Mouse (Mus musculus) liver, adult 2 months (tissue): ENCODE results near the gene Rasgrp2. TPM values are rescaled to one million over a fixed set of nuclear protein-coding genes. Genes with fewer than 3 reads are reported as not detected.

ENCODE experiments used
- DNase-seq: peaks from one replicate; pipeline ENCODE4 v3.0.0-alpha.2; 2011; ENCODE audit warnings: low read depth, low spot score; ENCODE audit errors: extremely low read depth
- H3K27ac ChIP-seq: fragments of 200-500 bp; replicated peaks from 2 replicates; pipeline ENCODE4 v1.5.1; 2012; ENCODE audit warnings: low read depth, mild to moderate bottlenecking, control low read depth, inconsistent platforms, low read length; ENCODE audit not compliant: insufficient read depth
- H3K27me3 ChIP-seq: fragments of 200-500 bp; 2 replicates; pipeline ENCODE4 v1.6.1; 2012; ENCODE audit warnings: mild to moderate bottlenecking, moderate library complexity, low read length, inconsistent platforms; ENCODE audit not compliant: control insufficient read depth, insufficient read depth
- H3K36me3 ChIP-seq: fragments of 200-500 bp; 2 replicates; pipeline ENCODE4 v1.6.1; 2012; ENCODE audit warnings: low read length, inconsistent platforms; ENCODE audit not compliant: control insufficient read depth, insufficient read depth
- H3K4me1 ChIP-seq: fragments of 200-500 bp; 2 replicates; pipeline ENCODE4 v1.6.1; 2011; ENCODE audit warnings: low read length; ENCODE audit not compliant: control insufficient read depth, insufficient read depth
- H3K4me3 ChIP-seq: fragments of 200-500 bp; 2 replicates; pipeline ENCODE4 v1.5.1; 2011; ENCODE audit warnings: low read depth, mild to moderate bottlenecking, control low read depth, low read length, moderate library complexity; ENCODE audit not compliant: insufficient read depth
- H3K79me2 ChIP-seq: fragments of 200-500 bp; 2 replicates; pipeline ENCODE4 v1.6.1; 2012; ENCODE audit warnings: inconsistent platforms, mild to moderate bottlenecking, low read length, moderate library complexity; ENCODE audit not compliant: control insufficient read depth, insufficient read depth
- H3K9ac ChIP-seq: fragments of 200-500 bp; 2 replicates; pipeline ENCODE4 v1.6.1; 2012; ENCODE audit warnings: low read depth, mild to moderate bottlenecking, control low read depth, inconsistent platforms, low read length
- CTCF ChIP-seq: fragments of 200-500 bp; IDR thresholded peaks from 2 replicates; pipeline ENCODE4 v1.5.1; 2011; ENCODE audit warnings: low read depth, low read length, control low read depth
- POLR2A ChIP-seq: fragments of 200-500 bp; IDR thresholded peaks from 2 replicates; pipeline ENCODE4 v1.6.1; 2011; ENCODE audit warnings: low read length, control low read depth; ENCODE audit not compliant: insufficient read depth; ENCODE audit errors: extremely low read depth
- WGBS: fragments of 180-500 bp; shearing (Covaris S2); methylation state at CpG from one replicate; pipeline ENCODE4 v1.1.7; 2018; 5-methylcytosine and 5-hydroxymethylcytosine counted together
- polyA plus RNA-seq: library from polyadenylated mRNA; depleted of rRNA; stranded (reverse); fragments of >200 nt; gene quantifications from 2 replicates; pipeline ENCODE4 v1.2.3, GENCODE M21; 2012
- total RNA-seq: library from RNA; depleted of rRNA; stranded (reverse); fragments of >200 nt; gene quantifications from 2 replicates; pipeline ENCODE4 v1.2.3, GENCODE M21; 2014

Rasgrp2 gene
- total and polyA plus RNA-seq, 2 experiments: 19.9 to 39.5 TPM

DNA sequence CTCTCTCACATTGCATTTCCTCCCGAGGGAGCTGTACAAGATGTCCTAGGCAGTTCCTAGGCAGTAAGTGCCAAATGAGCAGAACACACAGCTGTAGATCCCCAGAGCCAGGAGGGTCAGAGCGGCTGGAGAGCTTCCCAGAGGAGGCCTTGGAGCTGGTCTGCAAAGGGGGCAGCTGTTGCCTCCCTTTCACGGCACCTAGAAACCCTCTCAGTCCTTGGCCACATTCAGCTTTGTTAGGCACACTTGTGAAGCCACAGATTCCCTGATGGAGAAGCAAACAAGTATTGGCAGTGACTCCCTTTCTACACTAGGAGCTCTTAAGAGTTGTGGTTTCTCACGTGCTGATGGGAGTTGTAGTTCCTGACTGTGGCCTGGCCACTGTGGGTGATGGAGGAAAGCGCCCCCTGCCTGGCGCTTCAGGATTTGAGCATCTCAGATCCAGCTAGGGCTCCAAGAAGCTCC, 52.9 kb downstream of the Rasgrp2 start:
- no peaks in the 10 kb centered on the region for H3K79me2 ChIP-seq
- no peak overlapping the region for H3K9ac ChIP-seq
- TF ChIP-seq CTCF (peak; percentile 84), POLR2A (no peak)
- DNase-seq: peak; percentile 70
- no peak overlapping the region for H3K4me3 ChIP-seq
- H3K27me3 ChIP-seq: no peaks in the 10 kb centered on the region
- 33% methylated on average over 6 of the region's 6 CpGs for WGBS
- no peak overlapping the region for H3K27ac ChIP-seq
- no peaks in the 10 kb centered on the region for H3K4me1 ChIP-seq
- H3K36me3 ChIP-seq: no peaks in the 10 kb centered on the region

DNA sequence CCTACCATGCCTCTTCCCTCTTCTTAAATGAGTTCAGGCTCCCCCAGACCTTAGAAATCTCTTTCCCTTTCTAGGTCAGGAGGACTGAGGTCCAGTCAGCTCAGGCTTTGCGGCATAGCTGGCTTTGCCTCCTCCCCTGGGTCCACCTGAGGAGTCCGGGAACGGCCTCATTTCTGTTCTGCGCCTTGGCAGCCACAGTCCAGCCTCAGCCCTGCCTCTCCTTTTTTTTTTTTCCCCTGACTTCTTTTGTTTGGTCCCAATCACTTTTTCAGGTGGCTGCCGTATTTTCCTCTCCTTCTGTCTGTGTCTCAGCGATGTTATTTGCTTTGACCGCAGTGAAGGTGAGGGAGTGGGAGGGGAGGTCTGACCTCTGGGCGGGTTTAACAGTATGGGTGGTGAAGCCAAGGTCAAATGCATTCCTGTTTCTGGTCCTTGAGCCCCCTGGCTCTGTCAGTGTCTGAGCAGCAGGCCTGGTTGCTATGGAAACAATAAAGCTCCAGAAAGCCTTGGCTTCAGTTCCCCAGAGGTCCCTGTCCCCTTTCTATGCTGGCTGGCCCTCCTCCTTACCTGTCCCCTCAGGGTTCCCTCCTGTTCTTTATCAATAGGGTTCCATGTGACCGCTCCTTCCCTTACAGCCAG, 53.7 kb downstream of the Rasgrp2 start:
- no peaks in the 10 kb centered on the region for H3K27me3 ChIP-seq
- no peaks in the 10 kb centered on the region for H3K79me2 ChIP-seq
- H3K27ac ChIP-seq: no peak overlapping the region
- H3K4me1 ChIP-seq: no peaks in the 10 kb centered on the region
- H3K4me3 ChIP-seq: no peak overlapping the region
- whole genome bisulfite sequencing: 57% methylated on average over 9 of the region's 9 CpGs
- H3K9ac ChIP-seq: no peak overlapping the region
- H3K36me3 ChIP-seq: no peaks in the 10 kb centered on the region
- no peak for DNase-seq
- TF ChIP-seq CTCF: no peak
- no peak for TF ChIP-seq POLR2A

DNA sequence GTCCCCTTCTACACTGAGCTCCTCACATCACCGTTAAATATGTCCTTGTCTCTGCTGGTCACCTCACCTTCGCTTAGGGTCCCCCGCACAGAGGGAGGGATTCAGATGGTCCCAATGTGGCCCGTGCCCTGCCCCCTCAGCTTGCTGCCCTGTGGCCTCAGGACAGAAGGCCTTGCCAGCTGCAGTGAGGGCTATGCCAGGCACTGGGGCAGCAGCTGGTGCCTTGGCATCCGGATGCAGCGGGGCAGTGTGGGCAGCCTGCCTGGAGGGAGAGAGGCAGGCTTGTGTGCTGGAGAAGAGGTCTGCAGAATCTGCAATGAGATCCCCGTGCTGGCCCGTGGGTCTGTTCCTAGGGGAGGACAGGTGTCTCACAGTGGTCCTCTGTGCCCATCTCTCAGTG, 54.2 kb downstream of the Rasgrp2 start:
- DNase-seq: no peak
- Histone ChIP-seq H3K4me1 (no peaks in the 10 kb centered on the region), H3K9ac (no peak overlapping the region), H3K36me3 (no peaks in the 10 kb centered on the region), H3K27ac (no peak overlapping the region), H3K4me3 (no peak overlapping the region), H3K79me2 (no peaks in the 10 kb centered on the region), H3K27me3 (no peaks in the 10 kb centered on the region)
- TF ChIP-seq CTCF: no peak
- 79% methylated on average over 8 of the region's 8 CpGs for WGBS

DNA sequence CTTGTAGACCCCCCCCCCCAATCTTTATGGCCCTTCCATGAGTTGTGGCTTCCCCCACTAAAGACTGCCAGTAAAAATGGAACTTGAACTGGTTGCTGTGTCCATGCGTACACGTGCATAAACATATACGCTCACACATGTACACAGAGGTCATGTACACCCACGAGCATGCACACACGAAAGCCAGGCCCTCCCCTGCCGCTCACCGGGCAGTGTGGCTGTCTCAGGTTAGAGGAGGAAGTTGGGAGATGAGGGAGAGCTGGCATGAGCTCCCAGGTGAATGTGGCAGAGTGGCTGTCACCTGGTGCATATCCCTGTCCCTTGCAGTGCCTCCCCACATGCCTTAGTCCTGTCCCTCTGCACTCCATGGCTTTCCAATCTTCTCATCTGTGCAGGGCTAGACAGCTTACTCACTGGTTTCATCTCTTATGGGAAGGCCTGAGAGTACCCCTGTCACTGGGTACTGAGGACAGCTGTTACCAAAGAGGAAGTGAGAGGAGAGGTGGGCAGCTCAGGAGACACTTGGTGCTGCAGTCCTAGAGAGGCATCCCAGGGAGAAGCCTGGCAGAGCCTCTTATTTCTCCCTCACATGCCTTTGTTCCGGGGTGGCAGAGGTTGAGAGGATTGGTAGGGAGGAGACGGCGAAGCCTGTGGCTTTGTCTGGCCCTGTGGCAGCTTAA, 55.0 kb downstream of the Rasgrp2 start:
- H3K4me3 ChIP-seq: no peak overlapping the region
- TF ChIP-seq CTCF: no peak
- TF ChIP-seq POLR2A: no peak
- H3K9ac ChIP-seq: no peak overlapping the region
- no peaks in the 10 kb centered on the region for H3K4me1 ChIP-seq
- H3K27ac ChIP-seq: no peak overlapping the region
- DNase-seq: no peak
- H3K27me3 ChIP-seq: no peaks in the 10 kb centered on the region
- no peaks in the 10 kb centered on the region for H3K36me3 ChIP-seq
- no peaks in the 10 kb centered on the region for H3K79me2 ChIP-seq
- 67% methylated on average over 10 of the region's 10 CpGs for WGBS

DNA sequence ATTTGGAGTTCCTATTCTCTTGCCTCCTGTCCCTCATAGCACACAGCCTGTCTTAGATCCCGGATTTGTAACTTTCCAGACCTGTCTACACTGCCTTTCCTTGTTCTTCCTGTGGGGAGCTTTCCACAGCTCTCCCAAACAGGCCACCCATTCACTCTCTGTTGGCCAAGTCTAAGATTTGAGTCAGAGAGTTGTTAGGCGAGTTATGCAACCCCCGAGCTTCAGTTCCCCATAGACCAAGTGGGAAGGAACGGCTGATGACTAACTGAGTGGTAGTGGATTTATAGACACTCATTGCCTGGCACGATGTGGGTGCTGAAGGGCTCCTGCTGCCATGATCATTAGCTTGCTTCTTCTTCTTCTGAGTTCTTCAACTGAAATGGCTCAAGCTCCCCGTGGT, 60.4 kb downstream of the Rasgrp2 start:
- DNase-seq: no peak
- Histone ChIP-seq H3K9ac (no peak overlapping the region), H3K27me3 (0 out of 2 replicates have a peak, but pooled peaks cover 2% of the 10 kb centered on the region), H3K79me2 (no peaks in the 10 kb centered on the region), H3K4me1 (no peaks in the 10 kb centered on the region), H3K36me3 (no peaks in the 10 kb centered on the region), H3K4me3 (no peak overlapping the region), H3K27ac (no peak overlapping the region)
- 78% methylated on average over 6 of the region's 6 CpGs for WGBS
- TF ChIP-seq CTCF (no peak), POLR2A (no peak)

DNA sequence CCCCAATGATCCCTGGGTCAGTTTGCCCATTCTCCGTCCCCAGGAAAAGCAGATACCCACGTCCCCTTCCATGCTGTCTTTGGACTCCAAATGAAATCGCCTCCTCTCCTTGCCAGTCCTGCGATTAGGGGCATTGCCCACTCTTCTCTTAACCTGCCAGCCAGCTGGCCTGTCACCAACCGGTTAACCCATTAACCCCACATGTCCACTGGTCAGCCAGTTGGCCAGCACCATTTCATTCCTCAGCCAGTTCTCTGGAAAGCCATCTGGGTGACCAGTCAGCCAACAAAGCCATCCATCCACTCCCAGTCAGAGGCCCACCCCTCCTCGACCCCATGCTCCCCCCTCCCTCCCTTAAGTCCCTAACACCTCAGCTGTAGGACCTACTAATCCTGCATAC, 63.7 kb downstream of the Rasgrp2 start:
- no peak overlapping the region for H3K9ac ChIP-seq
- H3K4me3 ChIP-seq: no peak overlapping the region
- H3K79me2 ChIP-seq: no peaks in the 10 kb centered on the region
- no peak for DNase-seq
- 47% methylated on average over 6 of the region's 6 CpGs for WGBS
- no peak overlapping the region for H3K27ac ChIP-seq
- H3K27me3 ChIP-seq: 0 out of 2 replicates have a peak, but pooled peaks cover 2% of the 10 kb centered on the region
- no peaks in the 10 kb centered on the region for H3K4me1 ChIP-seq
- H3K36me3 ChIP-seq: no peaks in the 10 kb centered on the region
- TF ChIP-seq CTCF (no peak), POLR2A (no peak)
